Mouse (Mus musculus) cerebellum, postnatal 14 days (tissue): ENCODE results near the gene Abca8a.

ENCODE experiments used
- DNase-seq, 2 experiments: peaks; one replicate each; pipeline ENCODE4 v3.0.0; 2021; ENCODE audit warnings: mixed read lengths in 2 of 2

The Abca8a gene

GRCm38 (mm10) chr11:110095858-110096257 lies at the start of gene Abca8a:
Abca8a (minus strand) TSS chr11:110095978.
- DNase-seq = peak in 1 of 2 experiments; percentile 1

DNA sequence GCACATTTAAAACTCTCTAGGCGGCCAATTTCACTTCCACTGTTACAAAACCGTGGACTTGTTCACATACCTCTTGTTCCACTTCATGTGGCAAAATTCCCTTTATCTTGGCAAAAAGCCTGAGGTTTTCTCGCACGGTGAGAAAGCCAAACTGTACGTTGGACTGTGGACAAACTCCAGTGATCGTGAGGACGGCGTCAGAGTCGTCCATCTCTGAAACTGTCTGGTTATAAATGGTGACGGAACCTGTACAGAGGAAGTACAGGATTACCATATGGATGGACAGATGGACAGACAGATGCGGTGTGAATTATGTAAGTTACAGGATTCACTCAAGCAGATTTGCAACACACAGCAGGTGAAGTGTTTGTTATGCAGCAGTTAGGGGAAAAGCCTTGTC lies 49.6 kb upstream of the Abca8a start:
- DNase-seq = peak; percentile 8 to 38

GRCm38 (mm10) chr11:110130760-110131159 lies 35.0 kb upstream of the Abca8a start:
- no peak for DNase-seq

DNA sequence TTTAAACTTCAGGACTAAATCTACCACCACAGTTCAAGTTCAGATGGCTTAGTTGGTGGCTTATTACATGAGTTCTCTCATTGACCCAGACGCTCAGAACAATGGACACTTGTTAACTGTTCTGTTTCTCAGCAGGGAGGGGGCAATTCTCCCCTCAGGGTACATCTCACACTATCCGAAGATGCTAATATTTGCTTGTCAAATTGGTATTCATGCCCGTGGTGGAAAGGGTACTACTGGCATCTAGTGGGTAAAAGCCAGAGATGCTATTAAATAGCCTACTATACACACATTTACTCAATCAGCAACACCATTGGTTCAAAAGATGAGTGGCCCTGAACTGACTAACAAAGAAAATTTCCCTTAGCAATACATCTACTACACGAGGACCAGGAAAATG lies 15.4 kb upstream of the Abca8a start:
- peak; percentile 33 to 38 for DNase-seq

DNA sequence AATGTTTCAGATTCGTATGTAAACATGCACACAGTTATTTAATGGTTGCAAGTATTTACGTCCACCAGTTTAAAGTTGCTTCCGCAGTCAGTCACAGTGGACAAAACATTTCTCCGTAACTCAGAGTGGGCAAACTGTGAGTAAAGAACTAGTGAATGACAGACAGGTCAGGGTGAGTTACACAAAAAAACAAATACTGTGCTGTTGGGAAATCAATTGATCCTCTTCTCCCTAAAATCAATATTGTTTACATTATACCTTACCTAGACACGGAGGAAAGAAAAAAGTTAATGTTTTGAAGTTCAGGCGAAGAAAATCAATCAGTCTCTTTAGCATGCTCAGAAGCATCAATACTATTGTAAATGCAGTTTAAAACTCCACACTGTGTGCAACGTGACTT lies 5.7 kb upstream of the Abca8a start:
- DNase-seq = no peak

GRCm38 (mm10) chr11:110098901-110099300 lies 3.1 kb upstream of the Abca8a start:
- DNase-seq = no peak

DNA sequence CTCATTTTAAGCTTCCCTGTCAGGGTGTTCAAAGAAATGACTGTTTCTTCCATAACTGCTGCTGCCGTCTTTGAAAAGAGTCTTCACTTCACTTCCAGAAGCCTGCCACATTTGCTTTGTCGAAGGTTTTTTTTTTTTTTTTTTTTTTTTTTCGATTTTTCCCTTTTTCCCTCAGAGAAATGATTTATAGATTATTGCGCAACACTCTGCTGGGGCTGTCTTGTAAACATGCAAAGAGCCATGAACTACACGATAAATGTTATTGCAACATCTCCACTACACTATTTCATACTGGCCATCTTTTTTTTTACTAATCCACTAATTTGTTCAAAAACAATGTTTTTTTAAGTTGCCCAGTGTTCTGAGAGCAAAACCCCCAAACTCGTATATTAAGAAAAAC lies 1.7 kb upstream of the Abca8a start:
- no peak for DNase-seq

DNA sequence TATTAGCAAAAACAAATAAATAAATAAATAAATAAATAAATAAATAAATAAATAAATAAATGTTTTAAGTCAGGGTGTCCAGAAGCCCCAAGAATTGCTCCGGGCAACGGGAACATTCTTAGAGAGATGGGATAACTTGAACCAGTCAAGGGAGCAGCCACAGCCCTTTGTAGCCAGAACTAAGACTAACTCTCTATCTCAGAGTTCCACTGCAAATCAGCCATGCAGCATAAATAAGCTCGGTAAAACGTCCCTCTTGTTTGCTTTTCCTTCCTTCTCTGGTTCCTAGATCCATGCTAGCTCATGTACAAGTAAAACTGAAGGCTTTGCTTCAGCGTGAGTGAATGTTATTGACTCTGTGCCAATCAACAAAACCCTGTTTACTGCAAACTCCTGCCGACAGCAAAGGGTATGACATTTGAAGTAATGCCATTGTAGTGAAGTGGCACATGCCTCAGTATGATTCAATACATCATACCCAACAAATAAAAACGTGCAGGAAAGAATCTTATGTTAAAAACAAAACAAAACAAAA lies 865 bp downstream of the Abca8a start:
- DNase-seq = no peak

- peak; percentile 15 to 19 for DNase-seq
Observed at GRCm38 (mm10) chr11:110094236-110094635, 1.5 kb downstream of the Abca8a start.

DNA sequence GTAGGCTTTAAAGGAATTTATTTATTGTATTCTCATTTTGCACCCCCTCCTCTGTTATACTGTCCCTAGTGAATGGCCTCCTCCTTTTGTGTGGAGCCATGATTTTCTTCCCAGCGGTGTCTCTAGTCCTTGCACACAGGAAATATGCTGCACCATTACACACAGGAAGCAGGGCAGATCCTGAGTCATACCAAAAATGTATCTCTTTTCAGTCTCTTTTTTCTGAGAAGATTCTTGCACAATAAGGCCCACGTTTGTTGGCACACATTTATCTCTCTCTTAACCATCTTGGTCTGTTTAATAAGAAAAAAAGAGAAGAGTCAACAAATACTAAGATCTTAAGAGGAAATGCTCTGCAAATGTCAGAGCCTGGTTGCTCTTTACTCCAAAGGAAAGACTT lies 4.5 kb downstream of the Abca8a start:
- DNase-seq = no peak

- no peak for DNase-seq
Observed at GRCm38 (mm10) chr11:110072158-110072557, 23.6 kb downstream of the Abca8a start.

- no peak for DNase-seq
Observed at GRCm38 (mm10) chr11:110061032-110061431, 34.7 kb downstream of the Abca8a start.

DNA sequence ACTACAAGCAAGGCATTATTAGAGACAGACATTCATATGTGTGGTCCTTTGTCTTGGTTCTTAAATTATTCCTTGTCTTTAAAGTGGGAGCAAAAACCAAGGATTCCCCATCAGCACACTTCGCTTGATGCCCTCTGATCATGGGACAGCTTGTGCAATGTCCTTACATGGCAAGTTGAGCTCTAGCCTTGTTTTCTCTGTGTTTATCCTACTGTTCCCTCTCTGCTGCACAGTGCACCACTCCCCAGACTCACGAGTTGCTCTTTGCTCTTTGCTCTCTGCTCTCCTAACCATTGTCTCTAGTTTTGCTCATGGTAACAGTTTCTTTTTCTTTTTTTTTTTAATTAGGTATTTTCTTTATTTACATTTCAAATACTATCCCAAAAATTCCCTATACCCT lies 35.7 kb downstream of the Abca8a start:
- no peak for DNase-seq

- no peak for DNase-seq
Observed at GRCm38 (mm10) chr11:110053681-110054080, 42.1 kb downstream of the Abca8a start.

DNA sequence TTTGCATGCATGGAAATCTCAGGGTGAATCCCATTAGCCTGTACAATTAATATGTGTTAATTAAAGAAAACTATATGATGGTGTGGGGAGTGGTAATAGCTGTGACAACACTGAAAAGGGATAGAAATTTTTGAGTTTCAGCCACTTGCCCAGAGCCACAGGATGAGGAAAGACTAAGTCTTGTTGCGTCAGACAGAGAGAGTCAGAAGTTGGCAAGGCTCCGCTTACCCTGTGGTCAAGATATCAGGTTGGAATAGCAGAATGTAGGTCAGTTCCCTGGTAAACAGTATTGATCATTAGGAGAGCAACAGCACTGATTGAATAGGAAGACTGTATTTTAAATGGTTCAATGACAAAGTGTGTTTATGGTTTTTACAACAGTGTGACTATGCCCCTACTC lies 58.0 kb downstream of the Abca8a start:
- DNase-seq = no peak

- no peak for DNase-seq
Observed at GRCm38 (mm10) chr11:110028913-110029695, 66.7 kb downstream of the Abca8a start.

DNA sequence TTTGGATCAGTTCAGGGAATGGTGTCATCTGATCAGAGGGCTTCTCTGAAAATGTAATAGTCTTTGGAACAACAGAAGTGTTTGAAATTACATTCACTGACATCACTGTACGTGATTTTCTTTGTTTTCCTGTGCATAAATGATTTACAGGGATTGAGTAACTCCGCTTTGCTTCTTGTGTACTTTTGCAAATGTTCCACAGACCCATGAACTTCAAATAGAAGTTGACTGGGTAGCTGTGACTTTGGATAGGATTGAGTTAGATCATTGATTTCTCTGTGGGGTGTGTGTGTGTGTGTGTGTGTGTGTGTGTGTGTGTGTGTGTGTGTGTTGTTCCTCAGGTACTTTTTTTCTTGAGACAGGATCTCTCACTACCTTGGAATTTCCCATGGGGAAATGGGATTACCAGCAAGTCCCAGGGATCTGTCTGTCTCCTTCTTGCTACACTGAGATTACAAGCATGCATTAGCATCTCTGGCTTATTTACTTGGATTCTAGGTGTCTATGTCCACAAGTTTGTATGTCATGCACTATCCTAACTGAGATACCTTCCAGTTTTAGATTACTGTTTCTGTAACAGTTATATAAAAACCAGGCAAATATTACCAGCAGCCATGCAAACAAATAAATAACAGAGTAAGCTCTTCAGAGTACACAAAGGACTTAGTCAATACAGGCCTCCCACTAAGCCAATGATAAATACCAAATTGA lies 84.8 kb downstream of the Abca8a start:
- DNase-seq = no peak

DNA sequence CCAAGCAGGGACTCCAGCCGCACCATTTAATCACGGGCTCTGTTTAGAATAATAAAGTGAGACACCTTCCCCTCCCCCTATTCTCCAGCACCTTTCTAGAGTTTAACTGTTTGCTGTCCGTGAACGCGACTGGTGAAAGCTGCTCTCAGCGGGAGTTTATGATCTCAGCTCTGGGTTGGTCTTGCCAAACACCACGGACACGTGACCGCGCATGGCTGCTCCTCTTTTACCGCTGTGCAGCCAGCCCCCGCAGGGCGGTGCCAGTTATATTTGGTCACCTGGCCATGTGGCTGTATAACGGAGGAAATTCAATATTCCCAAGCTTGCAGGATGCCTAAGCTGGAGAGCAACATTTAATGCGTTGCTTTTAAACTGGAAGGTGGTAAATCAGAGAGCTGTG lies 100.2 kb downstream of the Abca8a start, which contains the start of gene Abca8b:
Abca8b (minus strand) TSS at position 222 of the 400 bp plus-strand sequence.
- DNase-seq = peak; percentile 93 to 95

DNA sequence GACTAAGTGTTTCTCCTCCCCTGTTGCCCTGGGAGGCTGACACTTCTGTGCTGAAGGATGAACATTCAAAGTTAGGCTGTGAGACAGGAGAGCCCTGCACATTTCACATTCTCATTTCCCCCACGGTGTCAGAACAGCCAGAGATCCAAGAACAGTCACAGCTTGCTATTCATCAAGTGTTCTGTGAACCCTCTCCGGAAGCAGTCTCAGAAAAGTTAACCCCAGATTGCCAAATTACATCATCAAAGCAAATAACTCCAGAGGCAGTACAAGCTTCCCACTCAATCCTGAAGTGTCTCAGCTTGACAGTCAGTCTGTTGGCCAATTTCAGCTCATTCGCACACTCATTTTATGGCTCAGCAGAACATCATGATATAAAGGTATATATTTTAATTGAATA lies 100.8 kb downstream of the Abca8a start:
- DNase-seq = peak; percentile 14 to 45

- no peak for DNase-seq
Observed at GRCm38 (mm10) chr11:109994014-109994413, 101.8 kb downstream of the Abca8a start.

DNA sequence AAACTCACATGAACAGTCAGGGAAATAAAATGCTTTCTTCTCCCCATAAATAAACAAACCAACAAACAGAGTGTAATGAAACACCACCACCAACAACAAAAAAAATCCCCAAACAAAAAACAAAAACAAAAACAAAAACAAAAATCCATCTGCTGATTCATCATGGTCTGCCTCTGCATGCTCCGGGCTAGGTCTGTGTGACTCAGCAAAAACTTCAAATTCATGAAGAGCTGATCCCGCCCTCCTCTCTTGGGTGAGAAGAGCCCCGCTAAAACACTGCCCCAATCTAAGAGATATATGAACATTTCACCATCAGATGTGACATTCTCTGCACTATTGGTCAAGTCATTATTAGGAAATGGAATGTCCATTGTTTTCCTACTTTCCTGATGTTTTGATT lies 104.5 kb downstream of the Abca8a start:
- no peak for DNase-seq

DNA sequence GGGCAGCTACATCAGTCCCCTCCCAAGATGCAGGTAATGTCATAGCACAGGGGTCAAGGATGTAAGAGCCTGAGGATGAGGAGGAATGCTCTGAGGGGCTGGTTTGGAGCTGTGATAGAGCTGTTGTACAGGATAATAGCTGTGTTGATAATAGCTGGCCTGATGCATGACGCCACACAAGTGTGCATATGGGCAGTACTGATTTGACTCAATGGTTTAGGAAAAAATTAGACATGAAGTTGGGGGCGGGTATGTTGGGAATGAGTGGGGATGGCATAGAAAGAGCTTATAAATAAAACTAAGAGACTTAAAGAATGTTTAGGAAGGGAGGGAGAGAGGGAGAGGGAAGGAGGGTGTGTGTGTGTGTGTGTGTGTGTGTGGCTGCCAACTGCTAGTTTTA lies 105.5 kb downstream of the Abca8a start:
- DNase-seq = no peak

DNA sequence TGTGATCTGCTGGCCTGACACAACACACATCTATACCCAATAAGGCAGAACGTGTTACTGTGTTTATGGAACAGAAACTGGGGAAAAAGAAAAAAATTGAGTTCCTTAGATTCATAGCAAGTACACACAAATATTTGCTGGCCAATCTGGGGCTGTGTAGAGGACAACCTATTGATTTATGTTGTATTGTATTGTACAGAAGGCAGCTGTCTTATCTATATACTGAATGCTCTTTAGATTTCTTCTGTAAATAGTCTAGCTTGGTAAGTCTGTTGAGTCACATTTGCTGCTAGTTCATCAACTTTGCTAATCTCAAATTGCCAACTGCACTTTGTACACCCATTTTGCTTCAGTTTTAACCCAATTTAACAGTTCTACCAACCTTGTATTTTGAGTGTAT lies 107.6 kb downstream of the Abca8a start:
- no peak for DNase-seq
